Mouse (Mus musculus) cortical plate, adult 2 months (tissue): Measurements from ENCODE around the gene Litaf. TPM values are rescaled to one million over a fixed set of nuclear protein-coding genes. Genes with fewer than 3 reads are reported as not detected.
A peak's percentile ranks its signal among the peaks of the same experiment; 100 is the strongest.

Source experiments
- H3K27ac ChIP-seq: fragments of 200-500 bp; 2 replicates; pipeline ENCODE4 v1.5.1; 2012; ENCODE audit warnings: low read length, control low read depth, inconsistent platforms; ENCODE audit not compliant: insufficient read depth
- H3K4me1 ChIP-seq: fragments of 200-500 bp; 2 replicates; pipeline ENCODE4 v1.6.1; 2011; ENCODE audit warnings: low read length; ENCODE audit not compliant: control insufficient read depth, insufficient read depth
- H3K4me3 ChIP-seq: fragments of 200-500 bp; 2 replicates; pipeline ENCODE4 v1.5.1; 2011; ENCODE audit warnings: mild to moderate bottlenecking, low read length, control low read depth; ENCODE audit not compliant: insufficient read depth
- CTCF ChIP-seq: fragments of 200-500 bp; IDR thresholded peaks from 2 replicates; pipeline ENCODE4 v1.5.1; 2011; ENCODE audit warnings: mild to moderate bottlenecking, control low read depth, low read length; ENCODE audit not compliant: insufficient read depth; ENCODE audit errors: extremely low read depth
- POLR2A ChIP-seq: fragments of 200-500 bp; IDR thresholded peaks from 2 replicates; pipeline ENCODE4 v1.6.1; 2011; ENCODE audit warnings: mild to moderate bottlenecking, low read length, control low read depth; ENCODE audit not compliant: insufficient read depth; ENCODE audit errors: extremely low read depth
- polyA plus RNA-seq: library from polyadenylated mRNA; depleted of rRNA; stranded (reverse); fragments of >200 nt; gene quantifications from 2 replicates; pipeline ENCODE4 v1.2.3, GENCODE M21; 2012

Litaf gene
- polyA plus RNA-seq, 1 experiment: 45.0 TPM

DNA sequence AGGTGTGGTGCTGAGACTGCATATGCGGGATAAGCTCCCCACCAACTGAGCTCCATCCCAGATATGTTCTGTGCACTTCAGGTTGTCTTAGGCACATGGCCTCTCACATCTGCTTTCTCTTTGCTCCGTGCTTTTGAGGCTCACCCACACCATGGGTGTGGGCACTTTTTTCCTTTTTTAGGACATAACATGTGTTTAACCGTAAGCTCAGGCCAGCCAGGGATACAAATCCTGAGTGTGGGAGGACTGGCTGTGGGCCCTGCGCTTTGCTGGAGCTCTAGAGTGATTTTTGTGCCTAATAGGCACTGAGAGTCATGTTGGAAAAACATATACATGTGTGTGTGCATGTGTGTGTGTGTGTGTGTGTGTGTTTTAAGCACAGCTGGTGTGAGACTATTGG lies 110.9 kb downstream of the Litaf start:
- H3K27ac ChIP-seq: no peak overlapping the region
- H3K4me3 ChIP-seq: no peak overlapping the region
- TF ChIP-seq CTCF (no peak), POLR2A (no peak)
- peaks cover 6% of the 10 kb centered on the region for H3K4me1 ChIP-seq

DNA sequence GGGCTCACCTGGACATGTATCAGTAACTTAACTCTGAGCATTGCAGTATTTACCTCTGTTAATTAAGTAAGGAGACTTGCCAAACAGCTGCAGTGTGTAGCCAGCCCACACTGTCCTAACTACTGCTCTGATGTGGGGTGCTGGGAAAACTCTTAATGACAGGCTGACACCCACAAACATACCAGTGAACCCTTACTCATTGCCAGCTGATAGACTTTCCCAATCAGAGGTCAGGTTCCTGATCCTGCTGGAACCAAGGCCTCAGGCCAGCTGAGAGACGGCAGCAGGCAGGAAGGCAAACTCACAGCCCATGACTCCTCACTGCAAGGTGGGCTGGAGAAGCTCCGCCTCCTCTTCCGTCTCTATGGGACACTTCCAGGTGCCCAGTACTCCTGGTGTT lies 113.1 kb downstream of the Litaf start:
- TF ChIP-seq POLR2A: no peak
- TF ChIP-seq CTCF: no peak
- H3K4me1 ChIP-seq: peaks cover 5% of the 10 kb centered on the region

DNA sequence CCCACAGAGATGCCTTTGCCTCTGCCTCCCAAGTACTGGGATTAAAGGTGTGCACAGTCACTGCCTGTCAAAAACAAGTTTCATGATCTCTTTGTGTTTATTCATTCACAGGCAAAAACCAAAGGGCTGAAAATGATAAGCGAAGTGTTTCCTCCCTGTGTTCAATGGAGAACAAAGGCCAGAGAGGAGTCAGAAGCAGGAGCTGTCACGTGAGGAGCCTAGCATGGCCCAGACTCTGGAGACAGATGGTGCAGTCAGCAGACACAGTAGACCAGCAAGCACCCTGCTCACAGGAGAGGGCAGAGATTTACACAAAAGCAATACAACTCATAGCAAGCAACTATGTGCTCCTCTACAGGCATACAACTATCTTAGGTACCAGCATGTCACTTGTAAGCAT lies 113.9 kb downstream of the Litaf start:
- peaks cover 4% of the 10 kb centered on the region; the same call in 1 of the 2 replicates for H3K4me1 ChIP-seq
- H3K4me3 ChIP-seq: no peak overlapping the region
- no peak overlapping the region for H3K27ac ChIP-seq
- TF ChIP-seq CTCF: no peak
- TF ChIP-seq POLR2A: no peak

More for the DNA sequence above, 113.1 kb downstream of the Litaf start:
- Histone ChIP-seq H3K4me3 (no peak overlapping the region), H3K27ac (no peak overlapping the region)

DNA sequence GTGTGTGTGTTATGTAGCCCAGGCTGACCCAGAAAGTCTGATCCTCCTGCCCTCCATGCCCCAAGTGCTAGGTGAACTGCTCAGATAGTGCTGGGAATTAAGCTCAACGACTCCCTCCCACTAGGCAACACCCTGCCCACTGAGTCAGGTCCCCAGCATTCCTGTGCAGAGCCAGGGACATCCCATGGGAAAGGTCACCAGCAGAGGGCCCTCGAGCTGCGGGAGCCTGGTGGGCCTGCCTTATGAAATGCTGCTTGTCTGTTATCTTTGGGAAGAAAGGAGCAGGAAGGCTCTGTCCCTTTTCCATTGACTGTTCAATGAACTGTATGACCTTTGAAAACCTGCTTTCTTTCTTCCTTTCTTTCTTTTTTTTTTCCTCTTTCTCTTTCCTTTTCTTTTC lies 114.4 kb downstream of the Litaf start:
- no peaks in the 10 kb centered on the region for H3K4me1 ChIP-seq
- no peak overlapping the region for H3K27ac ChIP-seq
- H3K4me3 ChIP-seq: no peak overlapping the region
- TF ChIP-seq CTCF (peak; percentile 31; the same call in 1 of the 2 replicates), POLR2A (no peak)

DNA sequence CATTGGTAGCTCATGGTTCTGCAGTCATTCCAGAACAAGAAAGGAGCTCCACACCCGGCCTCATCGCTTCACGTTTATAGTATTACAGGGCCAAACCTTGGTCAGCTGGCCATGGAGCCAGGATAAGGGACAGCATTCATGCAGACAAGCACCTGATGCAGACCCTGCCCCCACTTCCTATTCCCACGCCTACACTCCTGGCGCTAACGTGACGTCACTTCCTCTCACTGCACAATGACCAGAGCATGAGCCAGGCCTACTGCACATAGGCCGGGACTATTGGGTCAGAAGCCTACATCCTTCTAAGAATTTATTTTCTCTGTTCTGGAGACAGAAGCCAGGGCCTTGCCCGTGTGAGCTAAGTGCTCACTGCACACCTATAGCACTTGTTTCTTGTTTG lies 115.4 kb downstream of the Litaf start:
- H3K4me3 ChIP-seq: no peak overlapping the region
- no peak overlapping the region for H3K27ac ChIP-seq
- H3K4me1 ChIP-seq: no peaks in the 10 kb centered on the region
- no peak for TF ChIP-seq CTCF
- no peak for TF ChIP-seq POLR2A

DNA sequence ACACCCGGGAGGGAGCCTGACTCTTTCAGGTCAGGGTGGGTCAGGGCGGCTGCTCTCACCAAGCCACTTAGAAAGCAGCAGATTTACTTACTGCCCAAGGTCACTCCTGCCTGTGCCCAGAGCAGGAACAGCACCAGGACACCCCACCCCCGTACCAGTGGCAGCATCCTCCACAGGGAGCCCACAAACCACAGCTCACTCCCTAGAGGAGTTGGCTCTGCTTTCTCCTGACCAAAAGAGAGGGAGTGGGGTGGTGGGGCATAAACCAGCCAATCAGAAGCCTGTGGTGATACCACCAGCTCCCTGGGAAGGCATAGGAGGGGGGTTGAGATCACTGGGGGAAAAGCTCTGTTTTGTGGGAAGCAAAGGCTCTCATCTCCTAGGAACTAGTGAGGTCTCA lies 118.2 kb downstream of the Litaf start:
- no peak overlapping the region for H3K4me3 ChIP-seq
- no peak for TF ChIP-seq POLR2A
- no peak for TF ChIP-seq CTCF
- no peak overlapping the region for H3K27ac ChIP-seq
- no peaks in the 10 kb centered on the region for H3K4me1 ChIP-seq

DNA sequence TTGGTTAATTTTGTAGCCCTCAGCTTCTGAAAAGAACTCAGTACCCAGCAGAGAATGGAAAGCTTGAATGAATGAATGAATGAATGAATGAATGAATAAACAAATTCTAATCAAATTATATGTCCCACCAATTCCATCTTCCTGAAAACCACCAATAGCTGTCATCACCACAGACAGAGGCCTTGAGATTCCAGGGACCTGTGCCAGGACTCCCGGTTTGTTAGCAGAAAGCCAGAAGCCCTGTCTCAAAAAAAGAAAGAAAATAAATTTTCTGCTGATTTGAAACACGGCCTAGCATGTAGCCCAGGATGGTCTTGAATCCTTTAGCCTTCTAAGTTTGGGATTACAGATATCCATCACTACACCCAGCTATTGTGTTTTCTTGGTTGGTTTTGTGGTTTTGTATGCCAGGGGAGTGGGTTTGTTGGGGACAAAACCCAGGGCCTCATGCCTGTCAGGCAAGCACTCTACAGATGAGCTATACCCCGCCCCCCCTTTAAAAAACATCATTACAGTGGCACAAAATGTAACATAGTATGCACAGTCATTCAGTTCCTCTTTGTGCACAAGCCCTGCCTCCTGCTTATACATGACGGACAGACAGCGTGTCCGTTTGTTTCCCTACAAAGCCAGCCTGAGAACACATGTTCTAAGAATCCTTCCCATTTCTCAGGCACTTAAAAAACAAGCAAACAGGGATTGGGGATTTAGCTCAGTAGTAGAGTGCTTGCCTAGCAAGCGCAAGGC lies 120.4 kb downstream of the Litaf start:
- no peak overlapping the region for H3K4me3 ChIP-seq
- no peak for TF ChIP-seq POLR2A
- no peak for TF ChIP-seq CTCF
- no peak overlapping the region for H3K27ac ChIP-seq
- H3K4me1 ChIP-seq: no peaks in the 10 kb centered on the region

DNA sequence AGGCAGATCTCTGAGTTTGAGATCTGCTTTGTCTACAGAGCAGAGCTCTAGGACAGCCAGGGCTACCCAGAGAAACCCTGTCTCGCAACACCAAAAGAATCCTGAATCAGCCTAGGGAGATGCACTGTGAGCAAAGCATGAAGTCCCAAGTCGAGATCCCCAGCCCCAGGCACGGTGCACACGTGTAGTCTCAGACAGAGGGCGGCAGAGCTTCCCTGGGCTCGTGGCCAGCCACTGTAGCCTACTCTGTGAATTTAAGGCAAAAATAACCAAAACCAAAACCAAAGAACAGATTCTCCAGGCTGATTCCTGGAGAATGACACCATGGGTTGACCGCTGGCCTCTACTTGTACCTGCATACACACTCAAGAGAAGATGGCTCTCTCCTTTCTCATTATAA lies 121.4 kb downstream of the Litaf start:
- no peaks in the 10 kb centered on the region for H3K4me1 ChIP-seq
- H3K4me3 ChIP-seq: no peak overlapping the region
- no peak overlapping the region for H3K27ac ChIP-seq
- TF ChIP-seq POLR2A: no peak
- 0 out of 2 replicates have a peak, but pooled peaks have one; percentile 13 for TF ChIP-seq CTCF

DNA sequence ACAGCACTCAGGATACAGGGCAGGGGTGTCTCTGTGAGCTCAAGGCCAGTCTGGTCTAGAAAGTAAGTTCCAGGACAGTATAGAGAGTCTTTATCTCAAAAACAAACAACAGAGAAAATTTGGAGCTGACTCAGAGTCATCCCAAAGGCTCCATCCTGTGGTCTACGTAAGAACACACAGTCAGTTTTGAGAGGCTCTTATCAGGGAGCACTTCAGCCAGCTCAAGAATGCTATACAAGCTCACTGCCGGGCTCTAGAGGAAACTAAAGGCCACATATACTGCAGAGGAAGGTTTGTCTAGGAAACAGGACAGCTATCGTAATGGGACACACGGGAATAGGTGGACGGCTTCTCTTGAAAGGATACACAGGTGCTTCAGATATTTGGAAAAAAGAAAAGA lies 122.7 kb downstream of the Litaf start:
- no peak for TF ChIP-seq CTCF
- no peak for TF ChIP-seq POLR2A
- Histone ChIP-seq H3K4me3 (no peak overlapping the region), H3K27ac (no peak overlapping the region), H3K4me1 (no peaks in the 10 kb centered on the region)

DNA sequence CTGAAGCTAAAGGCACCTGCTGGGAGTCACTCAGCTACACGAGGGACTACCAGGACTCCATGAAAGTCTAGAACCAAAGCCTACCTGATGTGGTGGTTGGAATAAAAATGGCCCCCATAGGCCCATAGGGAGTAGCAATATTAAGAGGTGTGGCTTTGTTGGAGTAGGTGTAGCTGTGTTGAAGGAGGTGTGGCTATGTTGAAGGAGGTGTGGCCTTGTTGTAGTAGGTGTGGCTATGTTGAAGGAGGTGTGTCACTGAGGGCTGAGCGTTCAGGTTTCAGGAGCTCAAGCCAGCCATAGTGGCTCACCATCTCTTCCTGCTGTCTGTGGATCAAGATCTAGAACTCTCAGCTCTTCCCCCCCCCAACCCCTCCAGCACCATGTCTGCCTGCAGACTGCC lies 125.3 kb downstream of the Litaf start:
- Histone ChIP-seq H3K27ac (no peak overlapping the region), H3K4me3 (no peak overlapping the region), H3K4me1 (no peaks in the 10 kb centered on the region)
- TF ChIP-seq CTCF (no peak), POLR2A (no peak)
